Mouse (Mus musculus) left cerebral cortex, postnatal 25 days (tissue): ENCODE results near the gene Dapk3. TPM values are rescaled to one million over a fixed set of nuclear protein-coding genes. Genes with fewer than 3 reads are reported as not detected.
A peak's percentile ranks its signal among the peaks of the same experiment; 100 is the strongest.

Source experiments
- DNase-seq, 2 experiments: peaks; one replicate each; pipeline ENCODE4 v3.0.0; 2022; ENCODE audit warnings: low spot score in 2 of 2, mixed read lengths in 1 of 2
- intact Hi-C: fragments of 180-260 bp; cut with DNase I; formaldehyde crosslinking; loops from one replicate; pipeline ENCODE4 v1.15.1; 2025
- total RNA-seq, 2 experiments: library from RNA; stranded (reverse); gene quantifications; 2 replicates each; pipeline ENCODE4 v1.2.3; 2021

The Dapk3 gene
- total RNA-seq, 2 experiments from 2014 or later, result 71.3 to 77.7 TPM

- peak; percentile 52 to 76 for DNase-seq
- intact Hi-C loops, result no loop called here
These were observed 47.1 kb downstream of the Dapk3 start for GRCm38 (mm10) chr10:81229735-81230437.

DNA sequence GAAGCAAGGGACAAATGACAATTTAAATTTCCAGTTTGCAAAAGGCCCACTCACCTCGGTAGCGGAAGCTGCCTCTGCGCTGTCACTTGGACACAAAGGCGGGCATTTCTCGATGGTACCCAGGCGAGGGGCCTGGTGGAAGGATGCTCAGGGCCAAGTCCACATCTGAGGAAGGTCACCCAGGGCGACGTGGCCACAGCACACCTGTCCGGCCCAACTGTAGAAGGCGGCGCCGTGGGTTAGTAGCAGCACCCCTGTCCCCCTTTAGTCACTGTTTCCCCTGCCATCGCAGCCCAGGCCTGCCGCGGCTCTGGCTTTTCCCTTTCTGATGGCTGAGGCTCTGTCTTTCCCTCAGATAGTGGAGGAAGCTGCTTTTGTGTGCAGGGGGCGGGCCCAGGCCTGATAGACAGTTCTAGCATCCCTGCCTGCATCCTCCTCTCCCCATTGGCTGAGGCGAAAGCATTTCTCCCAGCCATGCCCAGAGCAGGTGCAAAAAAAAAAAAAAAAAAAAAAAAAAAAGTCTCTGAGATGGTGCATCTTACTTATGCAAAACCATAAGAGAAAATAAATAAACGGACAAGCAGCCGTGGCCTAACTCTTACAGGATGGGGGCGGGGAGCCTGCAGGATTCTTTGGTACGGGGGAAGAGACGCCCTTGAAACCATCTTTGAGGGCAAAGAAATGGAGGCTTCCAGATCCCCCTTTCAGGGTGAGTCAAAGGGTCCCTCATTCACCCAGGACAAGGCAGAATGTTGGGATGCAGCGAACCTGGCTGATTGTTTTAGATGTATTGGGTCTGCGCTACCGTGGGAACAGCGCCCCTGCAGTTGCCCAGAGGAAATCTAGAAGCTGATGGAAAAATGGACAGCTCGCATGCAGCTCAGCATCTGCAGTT lies 47.9 kb downstream of the Dapk3 start, which contains the start of gene Atcay:
Gene Atcay (minus strand): TSS at position 396 of the 895 bp plus-strand sequence.
- intact Hi-C loops, result no loop called here

DNA sequence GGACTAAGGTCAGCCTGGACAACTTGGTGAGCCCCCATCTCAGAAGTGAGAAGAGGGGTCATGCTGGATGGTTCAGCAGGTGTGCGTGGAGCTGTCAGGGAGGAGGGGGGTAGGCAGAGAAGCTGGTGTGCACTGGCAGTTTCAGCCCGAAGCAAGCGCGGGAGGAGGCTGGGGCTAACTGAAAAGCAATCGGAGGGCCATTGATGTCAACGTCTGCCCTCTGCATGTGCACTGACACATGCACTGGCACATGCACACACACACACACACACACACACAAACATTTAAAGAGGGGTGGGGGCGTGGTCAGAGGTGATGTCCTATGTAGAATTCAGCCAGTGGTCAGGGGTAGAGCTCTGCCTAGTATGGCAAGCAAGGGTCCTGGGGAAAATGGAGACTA lies 48.6 kb downstream of the Dapk3 start:
- intact Hi-C loops, result no loop called here
- DNase-seq, result no peak

More for the DNA sequence above, 47.9 kb downstream of the Dapk3 start, which contains the start of gene Atcay:
- DNase-seq, result peak; percentile 86 to 95

DNA sequence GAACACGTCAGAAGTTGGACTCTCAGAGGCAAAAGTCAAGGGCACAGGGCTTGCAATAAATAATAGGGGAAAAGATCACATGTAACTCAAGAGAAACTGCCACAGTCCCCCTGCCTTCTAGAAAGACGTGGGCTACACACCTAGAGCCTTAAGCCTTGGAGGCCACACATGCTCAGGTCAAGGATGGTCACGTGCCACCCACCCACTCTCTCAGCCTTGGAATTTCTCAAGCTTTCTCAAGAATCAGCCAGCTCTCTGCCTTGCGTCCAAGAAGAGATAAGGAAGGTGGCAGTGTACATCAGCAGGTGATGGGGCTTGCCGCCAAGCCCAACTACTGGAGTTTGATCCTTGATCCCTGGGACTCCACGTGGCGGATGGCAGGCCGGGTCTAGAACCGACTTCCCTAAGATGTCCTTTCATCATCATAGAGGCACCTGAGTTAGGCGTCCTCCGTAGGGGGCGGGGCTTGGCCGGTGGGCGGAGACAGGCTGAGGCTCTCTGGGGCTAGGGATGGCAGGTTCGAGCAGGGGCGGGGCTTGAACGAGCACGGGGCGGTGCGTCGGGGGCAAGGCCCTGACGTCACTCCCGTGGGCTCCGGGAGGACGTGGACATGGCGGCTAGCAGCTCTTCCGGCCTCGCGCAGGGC lies 49.9 kb downstream of the Dapk3 start, which contains the start of gene Zfr2:
Gene Zfr2 (plus strand): TSS at position 576 of the 646 bp plus-strand sequence.
- intact Hi-C loops, result no loop called here
- peak; percentile 93 to 97 for DNase-seq

GRCm38 (mm10) chr10:81233226-81233585 lies 50.4 kb downstream of the Dapk3 start:
- intact Hi-C loops, result no loop called here
- no peak for DNase-seq

DNA sequence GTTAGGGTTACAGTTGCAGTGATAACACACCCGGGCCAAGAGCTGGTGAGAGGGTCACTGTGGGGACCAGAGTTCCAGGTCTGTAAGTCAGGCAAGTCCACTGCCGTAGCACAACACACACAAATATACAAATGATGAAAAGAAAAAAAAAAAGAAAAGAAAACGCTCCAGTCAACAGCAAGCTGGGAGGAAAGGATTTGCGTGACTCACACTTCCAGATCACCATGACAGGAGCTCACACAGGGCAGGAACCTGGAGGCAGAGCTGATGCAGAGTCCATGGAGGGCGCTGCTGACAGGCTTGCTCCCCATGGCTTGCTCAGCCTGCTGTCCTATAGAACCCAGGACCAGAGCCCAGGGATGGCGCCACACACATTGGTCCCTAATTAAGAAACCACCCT lies 51.4 kb downstream of the Dapk3 start:
- DNase-seq, result no peak
- intact Hi-C loops, result no loop called here

DNA sequence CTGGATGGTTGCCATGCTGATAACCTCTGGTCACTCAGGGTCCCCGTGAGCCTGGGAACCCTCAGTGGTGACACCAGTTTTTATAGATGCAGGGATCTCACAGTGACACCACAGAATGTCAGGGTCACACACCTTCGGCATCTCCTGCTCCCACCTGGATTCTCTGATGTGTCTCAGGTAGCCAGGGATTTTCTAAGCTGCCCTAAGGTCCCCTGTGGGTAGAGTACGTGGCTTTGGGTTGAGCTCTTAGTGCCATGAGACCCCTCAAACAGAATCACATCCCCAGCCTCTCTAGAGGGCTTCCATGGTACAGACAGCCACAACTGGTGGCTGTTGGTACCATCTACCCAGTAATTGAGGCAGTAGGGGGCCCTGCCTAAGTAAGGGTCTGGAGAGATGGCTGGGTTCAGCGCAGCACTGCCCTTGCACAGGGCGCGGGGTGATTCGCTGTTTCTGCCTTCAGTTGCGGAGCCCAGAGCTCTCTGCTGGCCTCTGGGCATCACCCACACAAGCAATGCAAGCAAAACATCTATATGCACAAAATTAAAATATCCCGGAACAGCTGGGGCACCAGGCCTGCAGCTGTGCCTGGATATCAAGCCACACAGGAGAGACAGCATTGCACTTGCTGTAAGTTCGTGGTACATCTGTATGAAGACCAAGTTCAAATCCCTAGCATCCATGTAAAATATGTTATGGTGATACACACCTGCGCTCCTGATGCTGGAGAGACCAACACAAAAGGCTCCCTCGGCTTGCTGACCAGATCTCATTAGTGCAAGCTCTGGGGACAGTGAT lies 53.9 kb downstream of the Dapk3 start:
- no peak for DNase-seq
- intact Hi-C loops, result no loop called here

GRCm38 (mm10) chr10:81238618-81239017 lies 55.8 kb downstream of the Dapk3 start:
- intact Hi-C loops, result no loop called here
- DNase-seq, result no peak

GRCm38 (mm10) chr10:81240876-81241275 lies 58.1 kb downstream of the Dapk3 start:
- intact Hi-C loops, result no loop called here
- peak in 1 of 2 experiments; percentile 78 for DNase-seq

DNA sequence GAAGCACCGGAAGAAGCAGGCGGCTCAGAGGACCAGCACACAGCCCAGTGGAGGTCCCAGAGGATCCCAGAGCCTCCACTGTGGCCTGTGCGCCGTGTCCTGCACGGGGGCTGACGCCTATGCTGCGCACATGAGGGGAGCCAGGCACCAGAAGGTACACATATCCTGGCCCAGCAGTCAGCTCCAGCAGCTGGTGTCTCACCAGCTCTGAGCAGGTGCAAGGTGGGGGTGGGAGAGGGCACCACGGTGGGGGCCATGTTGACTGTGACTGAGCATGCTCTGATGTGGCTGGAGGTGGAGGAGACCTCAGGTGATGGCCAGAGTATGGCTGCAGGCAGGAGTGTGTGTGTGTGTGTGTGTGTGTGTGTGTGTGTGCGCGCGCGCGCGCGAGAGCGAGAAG lies 59.2 kb downstream of the Dapk3 start:
- intact Hi-C loops, result no loop called here
- no peak for DNase-seq

Other genes with a start within 250 kb of the Dapk3 start
- gene Gng7, start 168.1 kb upstream of the Dapk3 start, total RNA-seq, result 100 to 1,000 TPM in 1 of 2 experiments, 10 to 100 TPM in 1; 83.8 to 196 TPM
- 100 to 1,000 TPM; 108 to 110 TPM for gene Diras1, start 157.3 kb upstream of the Dapk3 start, total RNA-seq
- gene Slc39a3, start 145.6 kb upstream of the Dapk3 start, total RNA-seq, result 10 to 100 TPM; 67.2 to 69.3 TPM
- 100 to 1,000 TPM; 159 to 169 TPM for gene Sgta, start 122.8 kb upstream of the Dapk3 start, total RNA-seq
- 10 to 100 TPM; 50.5 to 54.2 TPM for gene Thop1, start 113.0 kb upstream of the Dapk3 start, total RNA-seq
- under 1 TPM; 0.25 to 0.60 TPM for gene Creb3l3, start 84.1 kb upstream of the Dapk3 start, total RNA-seq
- 100 to 1,000 TPM; 122 to 124 TPM for gene Map2k2, start 77.1 kb upstream of the Dapk3 start, total RNA-seq
- 100 to 1,000 TPM; 114 TPM for gene Zbtb7a, start 47.8 kb upstream of the Dapk3 start, total RNA-seq
- gene Pias4, start 15.1 kb upstream of the Dapk3 start, total RNA-seq, result 10 to 100 TPM; 26.6 to 28.7 TPM
- 100 to 1,000 TPM; 854 to 872 TPM for gene Eef2, start 6.4 kb upstream of the Dapk3 start, total RNA-seq
- not detected for gene 4930442H23Rik, start 844 bp downstream of the Dapk3 start, total RNA-seq
- gene Nmrk2, start 19.0 kb downstream of the Dapk3 start, total RNA-seq, result under 1 TPM in 1 of 2 experiments, not detected in 1; 0.23 TPM
- 100 to 1,000 TPM; 194 to 208 TPM for gene Atcay, start 47.8 kb downstream of the Dapk3 start, total RNA-seq
- 10 to 100 TPM; 57.2 to 63.1 TPM for gene Zfr2, start 50.1 kb downstream of the Dapk3 start, total RNA-seq
- 100 to 1,000 TPM; 191 to 194 TPM for gene Matk, start 69.9 kb downstream of the Dapk3 start, total RNA-seq
- 10 to 100 TPM; 42.5 to 47.3 TPM for gene Mrpl54, start 83.9 kb downstream of the Dapk3 start, total RNA-seq
- gene Apba3, start 84.0 kb downstream of the Dapk3 start, total RNA-seq, result 10 to 100 TPM; 38.6 to 40.0 TPM
- gene Tjp3, start 108.6 kb downstream of the Dapk3 start, total RNA-seq, result under 1 TPM; 0.23 to 0.30 TPM
- gene Pip5k1c, start 110.0 kb downstream of the Dapk3 start, total RNA-seq, result 100 to 1,000 TPM; 402 to 420 TPM
- 10 to 100 TPM; 27.8 to 28.4 TPM for gene Cactin, start 138.1 kb downstream of the Dapk3 start, total RNA-seq
- gene Tbxa2r, start 145.7 kb downstream of the Dapk3 start, total RNA-seq, result 1 to 10 TPM; 1.2 to 1.4 TPM
- under 1 TPM; 0.92 to 0.96 TPM for gene Gipc3, start 160.3 kb downstream of the Dapk3 start, total RNA-seq
- gene Hmg20b, start 167.5 kb downstream of the Dapk3 start, total RNA-seq, result 10 to 100 TPM; 23.5 to 28.4 TPM
- gene Mfsd12, start 174.5 kb downstream of the Dapk3 start, total RNA-seq, result 10 to 100 TPM; 39.3 to 41.1 TPM
- 1 to 10 TPM in 1 of 2 experiments, under 1 TPM in 1; 0.78 to 2.2 TPM for gene 4930404N11Rik, start 182.8 kb downstream of the Dapk3 start, total RNA-seq
- 10 to 100 TPM; 63.5 to 70.2 TPM for gene Fzr1, start 195.5 kb downstream of the Dapk3 start, total RNA-seq
- gene Dohh, start 201.4 kb downstream of the Dapk3 start, total RNA-seq, result 10 to 100 TPM; 83.7 to 87.7 TPM
- gene Gm48551, start 201.5 kb downstream of the Dapk3 start, total RNA-seq, result 1 to 10 TPM; 3.5 to 4.2 TPM
- gene Gm48552, start 206.0 kb downstream of the Dapk3 start, total RNA-seq, result 1 to 10 TPM; 4.0 to 4.1 TPM
- gene Smim24, start 210.0 kb downstream of the Dapk3 start, total RNA-seq, result 1 to 10 TPM in 1 of 2 experiments, under 1 TPM in 1; 0.89 to 1.5 TPM